Mouse (Mus musculus) cerebellum, adult 9-10 months (tissue): ENCODE results near the gene Ssrp1.

ENCODE experiments used
- DNase-seq: peaks from one replicate; pipeline ENCODE4 v3.0.0; 2022

Ssrp1 gene

GRCm38 (mm10) chr2:85088716-85089646 lies 51.9 kb downstream of the Ssrp1 start:
- DNase-seq: no peak

DNA sequence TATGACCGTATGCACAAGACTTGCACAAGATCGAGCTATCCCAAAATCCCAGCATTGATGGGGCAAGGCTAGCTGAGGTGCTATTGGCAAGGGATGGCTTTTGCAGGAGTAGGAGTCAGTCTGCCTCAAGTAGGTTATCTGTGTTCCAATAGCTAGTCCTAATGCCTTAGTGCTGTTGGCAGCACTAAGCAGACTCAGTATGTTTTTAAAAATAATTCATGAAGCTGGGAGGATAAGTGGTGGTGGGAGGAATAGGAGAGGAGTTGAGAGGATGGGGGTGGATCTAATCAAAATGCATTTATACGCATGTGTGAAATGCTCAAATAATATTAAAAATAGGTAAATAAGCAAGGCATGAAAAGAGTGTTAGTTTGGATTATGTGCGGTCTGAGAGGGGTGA lies 54.3 kb downstream of the Ssrp1 start:
- DNase-seq: no peak

DNA sequence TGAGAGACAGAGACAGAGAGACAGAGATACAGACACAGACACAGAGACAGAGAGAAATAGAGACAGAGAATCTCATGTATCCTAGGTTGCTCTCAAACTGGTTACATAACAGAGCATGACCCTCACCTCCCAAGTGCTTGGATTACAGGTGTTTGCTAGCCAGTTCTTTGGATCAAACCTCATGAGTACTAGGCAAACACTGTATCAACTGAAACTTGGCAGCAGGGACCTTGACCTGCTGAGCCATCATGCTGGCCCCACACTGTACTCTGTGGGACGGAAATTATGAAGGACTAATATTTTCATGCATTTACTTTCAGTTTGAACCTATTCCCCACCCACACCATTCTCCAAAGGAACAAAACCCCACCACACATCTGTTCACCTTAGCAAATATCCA lies 56.3 kb downstream of the Ssrp1 start:
- no peak for DNase-seq

- DNase-seq: no peak
Observed at GRCm38 (mm10) chr2:85095906-85096305, 58.9 kb downstream of the Ssrp1 start.
